Mouse (Mus musculus) liver, adult 2 months (tissue): ENCODE data around the gene 9630041A04Rik. TPM values are rescaled to one million over a fixed set of nuclear protein-coding genes. Genes with fewer than 3 reads are reported as not detected.

Source experiments
- DNase-seq: peaks from one replicate; pipeline ENCODE4 v3.0.0-alpha.2; 2011; ENCODE audit warnings: low read depth, low spot score; ENCODE audit errors: extremely low read depth
- H3K27ac ChIP-seq: fragments of 200-500 bp; replicated peaks from 2 replicates; pipeline ENCODE4 v1.5.1; 2012; ENCODE audit warnings: low read depth, mild to moderate bottlenecking, control low read depth, inconsistent platforms, low read length; ENCODE audit not compliant: insufficient read depth
- H3K27me3 ChIP-seq: fragments of 200-500 bp; 2 replicates; pipeline ENCODE4 v1.6.1; 2012; ENCODE audit warnings: mild to moderate bottlenecking, moderate library complexity, low read length, inconsistent platforms; ENCODE audit not compliant: control insufficient read depth, insufficient read depth
- H3K36me3 ChIP-seq: fragments of 200-500 bp; 2 replicates; pipeline ENCODE4 v1.6.1; 2012; ENCODE audit warnings: low read length, inconsistent platforms; ENCODE audit not compliant: control insufficient read depth, insufficient read depth
- H3K4me1 ChIP-seq: fragments of 200-500 bp; 2 replicates; pipeline ENCODE4 v1.6.1; 2011; ENCODE audit warnings: low read length; ENCODE audit not compliant: control insufficient read depth, insufficient read depth
- H3K4me3 ChIP-seq: fragments of 200-500 bp; 2 replicates; pipeline ENCODE4 v1.5.1; 2011; ENCODE audit warnings: low read depth, mild to moderate bottlenecking, control low read depth, low read length, moderate library complexity; ENCODE audit not compliant: insufficient read depth
- H3K79me2 ChIP-seq: fragments of 200-500 bp; 2 replicates; pipeline ENCODE4 v1.6.1; 2012; ENCODE audit warnings: inconsistent platforms, mild to moderate bottlenecking, low read length, moderate library complexity; ENCODE audit not compliant: control insufficient read depth, insufficient read depth
- H3K9ac ChIP-seq: fragments of 200-500 bp; 2 replicates; pipeline ENCODE4 v1.6.1; 2012; ENCODE audit warnings: low read depth, mild to moderate bottlenecking, control low read depth, inconsistent platforms, low read length
- CTCF ChIP-seq: fragments of 200-500 bp; IDR thresholded peaks from 2 replicates; pipeline ENCODE4 v1.5.1; 2011; ENCODE audit warnings: low read depth, low read length, control low read depth
- POLR2A ChIP-seq: fragments of 200-500 bp; IDR thresholded peaks from 2 replicates; pipeline ENCODE4 v1.6.1; 2011; ENCODE audit warnings: low read length, control low read depth; ENCODE audit not compliant: insufficient read depth; ENCODE audit errors: extremely low read depth
- WGBS: fragments of 180-500 bp; shearing (Covaris S2); methylation state at CpG from one replicate; pipeline ENCODE4 v1.1.7; 2018; 5-methylcytosine and 5-hydroxymethylcytosine counted together
- polyA plus RNA-seq: library from polyadenylated mRNA; depleted of rRNA; stranded (reverse); fragments of >200 nt; gene quantifications from 2 replicates; pipeline ENCODE4 v1.2.3, GENCODE M21; 2012
- total RNA-seq: library from RNA; depleted of rRNA; stranded (reverse); fragments of >200 nt; gene quantifications from 2 replicates; pipeline ENCODE4 v1.2.3, GENCODE M21; 2014

9630041A04Rik gene
- total and polyA plus RNA-seq, 2 experiments: not detected

DNA sequence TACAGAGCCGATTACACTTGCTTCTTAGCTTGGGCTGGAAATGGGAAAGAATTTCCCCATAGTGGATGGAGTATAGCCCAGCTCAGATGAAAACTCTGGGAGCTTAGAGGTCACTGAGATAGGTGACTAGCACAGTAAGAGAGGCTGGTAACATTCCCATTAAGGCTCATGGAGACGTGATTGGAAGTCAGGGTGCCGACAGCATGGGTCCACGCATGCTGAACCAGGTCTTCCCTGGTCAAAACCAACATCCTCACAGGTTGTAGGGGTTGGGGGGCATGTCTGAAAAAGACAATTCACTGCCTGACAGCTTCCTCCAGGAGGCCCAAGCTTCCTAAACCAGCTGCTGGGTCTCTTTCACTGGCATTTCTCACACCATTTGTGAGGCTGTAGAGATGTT lies 47.9 kb downstream of the 9630041A04Rik start:
- no peak for DNase-seq
- Histone ChIP-seq H3K9ac (no peak overlapping the region), H3K4me3 (no peak overlapping the region)

DNA sequence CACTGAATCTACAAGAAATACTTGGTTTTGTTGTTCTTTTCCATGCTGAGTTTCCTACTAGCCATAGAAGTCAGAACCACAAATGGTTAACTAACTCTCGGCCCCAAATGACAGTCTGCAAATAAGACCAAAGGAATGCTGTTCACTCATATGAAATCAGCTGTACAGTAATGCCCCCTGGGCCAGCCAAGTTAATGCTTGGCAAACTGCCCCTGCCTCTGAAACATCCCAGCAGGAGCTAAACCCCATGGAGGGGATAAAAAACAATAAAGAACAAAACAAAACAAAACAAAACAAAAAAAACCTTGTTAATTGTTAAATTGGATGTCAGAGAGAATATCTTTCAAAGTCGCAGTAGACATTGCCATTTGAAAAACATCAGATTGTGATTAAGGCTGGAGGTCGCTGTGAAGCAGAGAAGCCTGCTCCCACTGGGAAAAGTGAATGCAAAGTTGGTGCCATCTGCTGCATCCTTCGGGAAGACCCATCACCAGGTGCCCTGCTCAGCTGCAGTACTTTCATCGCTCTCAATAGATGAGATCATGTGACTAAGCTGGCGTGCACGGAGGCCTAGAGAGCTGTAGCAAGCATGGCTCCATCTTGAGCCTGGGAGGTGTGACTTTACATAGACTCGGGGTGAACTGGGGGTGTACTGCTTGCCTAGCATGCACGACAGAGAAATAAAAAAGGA lies 49.7 kb downstream of the 9630041A04Rik start:
- Histone ChIP-seq H3K4me1 (no peaks in the 10 kb centered on the region), H3K36me3 (no peaks in the 10 kb centered on the region)
- 58% methylated on average over 9 of the region's 9 CpGs for WGBS

More for the DNA sequence above, 47.9 kb downstream of the 9630041A04Rik start:
- Histone ChIP-seq H3K4me1 (no peaks in the 10 kb centered on the region), H3K36me3 (no peaks in the 10 kb centered on the region), H3K27ac (no peak overlapping the region), H3K27me3 (no peaks in the 10 kb centered on the region), H3K79me2 (no peaks in the 10 kb centered on the region)
- 91% methylated on average over 4 of the region's 4 CpGs for WGBS
- TF ChIP-seq CTCF (no peak), POLR2A (no peak)

GRCm38 (mm10) chr9:101915082-101915481 lies 53.4 kb downstream of the 9630041A04Rik start:
- no peaks in the 10 kb centered on the region for H3K27me3 ChIP-seq
- no peaks in the 10 kb centered on the region for H3K4me1 ChIP-seq
- H3K27ac ChIP-seq: no peak overlapping the region
- TF ChIP-seq POLR2A: no peak
- TF ChIP-seq CTCF: no peak
- H3K9ac ChIP-seq: no peak overlapping the region
- H3K4me3 ChIP-seq: no peak overlapping the region
- 77% methylated on average over 2 of the region's 2 CpGs for WGBS
- H3K36me3 ChIP-seq: no peaks in the 10 kb centered on the region
- no peak for DNase-seq
- H3K79me2 ChIP-seq: no peaks in the 10 kb centered on the region

More for the DNA sequence above, 49.7 kb downstream of the 9630041A04Rik start:
- no peak for DNase-seq
- no peak for TF ChIP-seq CTCF
- TF ChIP-seq POLR2A: no peak
- Histone ChIP-seq H3K9ac (no peak overlapping the region), H3K4me3 (no peak overlapping the region), H3K27me3 (no peaks in the 10 kb centered on the region), H3K27ac (no peak overlapping the region), H3K79me2 (no peaks in the 10 kb centered on the region)

- TF ChIP-seq CTCF (no peak), POLR2A (no peak)
- no peak for DNase-seq
- 76% methylated on average over 4 of the region's 4 CpGs for WGBS
- Histone ChIP-seq H3K4me1 (no peaks in the 10 kb centered on the region), H3K79me2 (no peaks in the 10 kb centered on the region), H3K4me3 (no peak overlapping the region), H3K27ac (no peak overlapping the region), H3K36me3 (no peaks in the 10 kb centered on the region), H3K27me3 (no peaks in the 10 kb centered on the region), H3K9ac (no peak overlapping the region)
These were observed 57.1 kb downstream of the 9630041A04Rik start for GRCm38 (mm10) chr9:101918771-101919170.

DNA sequence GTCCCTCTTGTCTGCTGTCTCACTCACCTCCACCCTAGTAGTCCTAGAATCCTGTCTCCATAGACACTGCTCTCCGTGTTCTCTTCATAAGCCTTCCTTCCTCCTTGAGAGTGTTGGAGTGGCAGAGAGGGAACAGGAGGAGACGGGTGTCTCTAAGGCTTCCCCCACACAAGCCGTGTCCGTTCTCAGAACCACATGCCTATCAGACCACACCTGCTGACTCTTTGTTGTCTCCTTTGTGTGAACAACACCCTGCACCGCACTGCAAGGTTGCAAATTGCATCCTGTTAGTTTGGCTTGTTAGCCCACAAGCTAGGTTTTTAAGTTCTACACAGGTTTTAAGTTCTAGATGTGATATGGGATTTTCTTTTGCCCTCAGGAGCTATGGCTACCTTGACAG lies 57.7 kb downstream of the 9630041A04Rik start:
- no peak for DNase-seq
- Histone ChIP-seq H3K4me1 (no peaks in the 10 kb centered on the region), H3K36me3 (no peaks in the 10 kb centered on the region), H3K27me3 (no peaks in the 10 kb centered on the region), H3K27ac (no peak overlapping the region), H3K9ac (no peak overlapping the region), H3K79me2 (no peaks in the 10 kb centered on the region), H3K4me3 (no peak overlapping the region)
- 81% methylated on average over 5 of the region's 5 CpGs for WGBS
- TF ChIP-seq POLR2A (no peak), CTCF (no peak)

GRCm38 (mm10) chr9:101922846-101923245 lies 61.2 kb downstream of the 9630041A04Rik start:
- no peaks in the 10 kb centered on the region for H3K79me2 ChIP-seq
- H3K27ac ChIP-seq: no peak overlapping the region
- TF ChIP-seq CTCF (no peak), POLR2A (no peak)
- no peak for DNase-seq
- 67% methylated on average over 4 of the region's 4 CpGs for WGBS
- no peak overlapping the region for H3K9ac ChIP-seq
- H3K4me3 ChIP-seq: no peak overlapping the region
- H3K4me1 ChIP-seq: no peaks in the 10 kb centered on the region
- H3K27me3 ChIP-seq: no peaks in the 10 kb centered on the region
- H3K36me3 ChIP-seq: no peaks in the 10 kb centered on the region
